Comparison of ENCODE assay signal across 7 mouse cellular contexts in genomic region chr8:84202466-84202865, GRCm38 (mm10). TPM values are rescaled to one million over a fixed set of nuclear protein-coding genes. Genes with fewer than 3 reads are reported as not detected.
DNase-seq lines count a peak whose midpoint lies in the region; ATAC-seq and TF ChIP-seq lines count a peak whose summit lies in the region.

No protein-coding gene starts in this region.

- no peak overlapping the region; the same call in 1 of the 2 replicates for H3K9ac ChIP-seq in forebrain, embryonic 13.5 days
- H3K9ac ChIP-seq in liver, embryonic 14.5 days (replicated peaks) = no peak overlapping the region

- no peak for ATAC-seq in forebrain, embryonic 13.5 days
- no peak for ATAC-seq in liver, embryonic 14.5 days (ENCODE audit: insufficient read depth)
- ATAC-seq in neutrophil, adult 5-6 weeks (ENCODE audit: extremely low read depth, insufficient number of reproducible peaks, low FRiP score, poor library complexity, severe bottlenecking) = peak; percentile 15; the same call in 1 of the 2 replicates
- ATAC-seq in megakaryocyte-erythroid progenitor cell, adult 5-6 weeks (replicated peaks; ENCODE audit: low FRiP score, low TSS enrichment, poor library complexity, severe bottlenecking) = no peak

- peak overlapping the region; percentile 83 for H3K4me2 ChIP-seq in forebrain, embryonic 13.5 days
- peak overlapping the region; percentile 66 for H3K4me2 ChIP-seq in liver, embryonic 14.5 days (ENCODE audit: low read depth)

- WGBS in forebrain, embryonic 13.5 days = 91% methylated on average over 9 of the region's 9 CpGs
- 38% methylated on average over 9 of the region's 9 CpGs for WGBS in liver, embryonic 14.5 days (ENCODE audit: insufficient replicate concordance)

- H3K4me3 ChIP-seq in C2C12 (ENCODE audit: insufficient read depth, poor library complexity, severe bottlenecking) = peak overlapping the region; percentile 93
- peak overlapping the region; percentile 15; the same call in 1 of the 2 replicates for H3K4me3 ChIP-seq in forebrain, embryonic 13.5 days
- peak overlapping the region; percentile 57 to 58; a peak in 3 of 4 replicates for H3K4me3 ChIP-seq in liver, embryonic 14.5 days (ENCODE audit: insufficient read depth in 1 of 2, low read depth in 2 of 2, low read length in 2 of 2)

- no peak for TF ChIP-seq EP300 in liver, embryonic 14.5 days (IDR thresholded peaks at IDR 0.05; ENCODE audit: low read depth)

- H3K27ac ChIP-seq in forebrain, embryonic 13.5 days = peak overlapping the region; percentile 35; the same call in 1 of the 2 replicates
- H3K27ac ChIP-seq in liver, embryonic 14.5 days = no peak overlapping the region

- peaks cover 64% of the 10 kb centered on the region for H3K4me1 ChIP-seq in forebrain, embryonic 13.5 days
- peaks cover 3 to 29% of the 10 kb centered on the region in 2 experiments for H3K4me1 ChIP-seq in liver, embryonic 14.5 days (replicated peaks; ENCODE audit: control insufficient read depth in 2 of 2, insufficient read depth in 2 of 2, low read length in 1 of 2)

- no peaks in the 10 kb centered on the region for H3K9me3 ChIP-seq in forebrain, embryonic 13.5 days (replicated peaks)
- no peaks in the 10 kb centered on the region for H3K9me3 ChIP-seq in liver, embryonic 14.5 days (ENCODE audit: control insufficient read depth, low read length)

- peak overlapping the region; percentile 97 for H3ac ChIP-seq in C2C12 (ENCODE audit: control insufficient read depth, insufficient read length, low read depth)

- no peaks in the 10 kb centered on the region for H3K27me3 ChIP-seq in C2C12 (ENCODE audit: control insufficient read depth, insufficient read depth, insufficient read length)
- H3K27me3 ChIP-seq in forebrain, embryonic 13.5 days = no peaks in the 10 kb centered on the region
- peaks cover 21% of the 10 kb centered on the region for H3K27me3 ChIP-seq in liver, embryonic 14.5 days (ENCODE audit: control insufficient read depth, insufficient read depth, low read length)

- DNase-seq in MN1 (ENCODE audit: low spot score) = peak; percentile 80
- DNase-seq in induced T-regulatory cell, adult 2 months (ENCODE audit: low read depth) = peak; percentile 85
- no peak for DNase-seq in liver, embryonic 14.5 days (ENCODE audit: low read depth in 3 of 3, low spot score in 3 of 3)

- peaks cover 69% of the 10 kb centered on the region for H3K79me2 ChIP-seq in C2C12 (ENCODE audit: control insufficient read depth, insufficient read depth)

- H3K36me3 ChIP-seq in C2C12 (ENCODE audit: control insufficient read depth, insufficient read depth) = peaks cover 46% of the 10 kb centered on the region
- no peaks in the 10 kb centered on the region; the same call in 1 of the 2 replicates for H3K36me3 ChIP-seq in forebrain, embryonic 13.5 days (ENCODE audit: poor library complexity, severe bottlenecking)
- H3K36me3 ChIP-seq in liver, embryonic 14.5 days (replicated peaks; ENCODE audit: control insufficient read depth, insufficient read depth, low read depth) = no peaks in the 10 kb centered on the region

- TF ChIP-seq CTCF in C2C12 (IDR thresholded peaks at IDR 0.05; ENCODE audit: control insufficient read depth, insufficient read depth, insufficient read length) = no peak
- TF ChIP-seq CTCF in liver, embryonic 14.5 days (IDR thresholded peaks at IDR 0.05; ENCODE audit: low read depth) = no peak

- peaks cover 61% of the 10 kb centered on the region for H3K79me3 ChIP-seq in C2C12 (ENCODE audit: low read depth)

TF ChIP-seq in C2C12, 6 proteins besides CTCF, POLR2A, EP300 and RAD21:
- TF ChIP-seq CEBPB (IDR thresholded peaks at IDR 0.05; ENCODE audit: low read depth) = no peak
- TF ChIP-seq MAX (IDR thresholded peaks at IDR 0.05) = peak; percentile 87
- TF ChIP-seq MYOG (IDR thresholded peaks at IDR 0.05; ENCODE audit: control insufficient read depth, extremely low read depth, insufficient read length) = no peak
- TF ChIP-seq FOSL1 (IDR thresholded peaks at IDR 0.05; ENCODE audit: insufficient read depth, low read length, poor library complexity, severe bottlenecking) = peak; percentile 38
- no peak for TF ChIP-seq USF1 (IDR thresholded peaks at IDR 0.05; ENCODE audit: low read depth)
- TF ChIP-seq MYOD1 (IDR thresholded peaks at IDR 0.05; ENCODE audit: control insufficient read depth, insufficient read length, low read depth) = no peak

RNA-seq across cellular contexts. Expression of gene Nanos3, which starts 17.4 kb away (rescaled TPM):
- 1.1 TPM for polyA plus RNA-seq in C2C12 (2012; fragmentation: generic; extraction: Trizol)
- polyA plus RNA-seq in forebrain, embryonic 13.5 days (2015; fragmentation: Nextera tagmentation; extraction: Ambion mirVana) = 4.7 and 6.5 TPM in 2 replicates
- polyA plus RNA-seq in liver, embryonic 14.5 days (2012; rRNA removed) = 0.12 TPM in 1 of 2 replicates, not detected in the other
- polyA plus RNA-seq in liver, embryonic 14.5 days (2014; fragmentation: Nextera tagmentation; extraction: Ambion mirVana) = not detected in 2 replicates
- total RNA-seq in neutrophil, adult 5-6 weeks (2017) = not detected in 2 replicates
- total RNA-seq in megakaryocyte-erythroid progenitor cell, adult 5-6 weeks (2014; fragmentation: Nextera tagmentation) = 2.9 and 5.0 TPM in 2 replicates
- not detected in 2 replicates for total RNA-seq in megakaryocyte-erythroid progenitor cell, adult 5-6 weeks (2017)

RNA-seq across cellular contexts. Expression of gene Zswim4, which starts 34.4 kb away (rescaled TPM):
- polyA plus RNA-seq in C2C12 (2012; fragmentation: generic; extraction: Trizol) = 10.1 TPM
- 43.1 and 44.0 TPM in 2 replicates for polyA plus RNA-seq in forebrain, embryonic 13.5 days (2015; fragmentation: Nextera tagmentation; extraction: Ambion mirVana)
- 1.9 and 2.1 TPM in 2 replicates for polyA plus RNA-seq in liver, embryonic 14.5 days (2012; rRNA removed)
- polyA plus RNA-seq in liver, embryonic 14.5 days (2014; fragmentation: Nextera tagmentation; extraction: Ambion mirVana) = 0.74 and 1.4 TPM in 2 replicates
- total RNA-seq in neutrophil, adult 5-6 weeks (2017) = 23.6 and 28.4 TPM in 2 replicates
- 2.8 and 4.8 TPM in 2 replicates for total RNA-seq in megakaryocyte-erythroid progenitor cell, adult 5-6 weeks (2014; fragmentation: Nextera tagmentation)
- 3.3 and 3.7 TPM in 2 replicates for total RNA-seq in megakaryocyte-erythroid progenitor cell, adult 5-6 weeks (2017)

RNA-seq across cellular contexts. Expression of gene D8Ertd738e, which starts 47.1 kb away (rescaled TPM):
- 281 TPM for polyA plus RNA-seq in C2C12 (2012; fragmentation: generic; extraction: Trizol)
- polyA plus RNA-seq in forebrain, embryonic 13.5 days (2015; fragmentation: Nextera tagmentation; extraction: Ambion mirVana) = 294 and 310 TPM in 2 replicates
- 95.7 and 127 TPM in 2 replicates for polyA plus RNA-seq in liver, embryonic 14.5 days (2012; rRNA removed)
- 261 and 262 TPM in 2 replicates for polyA plus RNA-seq in liver, embryonic 14.5 days (2014; fragmentation: Nextera tagmentation; extraction: Ambion mirVana)
- total RNA-seq in neutrophil, adult 5-6 weeks (2017) = 130 and 147 TPM in 2 replicates
- total RNA-seq in megakaryocyte-erythroid progenitor cell, adult 5-6 weeks (2014; fragmentation: Nextera tagmentation) = 122 and 195 TPM in 2 replicates
- 63.7 and 94.8 TPM in 2 replicates for total RNA-seq in megakaryocyte-erythroid progenitor cell, adult 5-6 weeks (2017)

RNA-seq across cellular contexts. Expression of gene 4930432K21Rik, which starts 54.6 kb away (rescaled TPM):
- 0.61 TPM for polyA plus RNA-seq in C2C12 (2012; fragmentation: generic; extraction: Trizol)
- 2.2 and 2.3 TPM in 2 replicates for polyA plus RNA-seq in forebrain, embryonic 13.5 days (2015; fragmentation: Nextera tagmentation; extraction: Ambion mirVana)
- polyA plus RNA-seq in liver, embryonic 14.5 days (2012; rRNA removed) = 0.15 and 0.19 TPM in 2 replicates
- 0.25 TPM in 1 of 2 replicates, not detected in the other for polyA plus RNA-seq in liver, embryonic 14.5 days (2014; fragmentation: Nextera tagmentation; extraction: Ambion mirVana)
- total RNA-seq in neutrophil, adult 5-6 weeks (2017) = 0.93 and 2.7 TPM in 2 replicates
- total RNA-seq in megakaryocyte-erythroid progenitor cell, adult 5-6 weeks (2014; fragmentation: Nextera tagmentation) = 0.49 and 0.50 TPM in 2 replicates
- total RNA-seq in megakaryocyte-erythroid progenitor cell, adult 5-6 weeks (2017) = 1.1 and 1.7 TPM in 2 replicates

RNA-seq across cellular contexts. Expression of gene Mri1, which starts 54.7 kb away (rescaled TPM):
- polyA plus RNA-seq in C2C12 (2012; fragmentation: generic; extraction: Trizol) = 23.2 TPM
- 57.3 and 64.1 TPM in 2 replicates for polyA plus RNA-seq in forebrain, embryonic 13.5 days (2015; fragmentation: Nextera tagmentation; extraction: Ambion mirVana)
- polyA plus RNA-seq in liver, embryonic 14.5 days (2012; rRNA removed) = 15.6 and 17.2 TPM in 2 replicates
- 27.1 and 28.7 TPM in 2 replicates for polyA plus RNA-seq in liver, embryonic 14.5 days (2014; fragmentation: Nextera tagmentation; extraction: Ambion mirVana)
- 11.9 and 19.9 TPM in 2 replicates for total RNA-seq in neutrophil, adult 5-6 weeks (2017)
- total RNA-seq in megakaryocyte-erythroid progenitor cell, adult 5-6 weeks (2014; fragmentation: Nextera tagmentation) = 36.7 and 51.9 TPM in 2 replicates
- 19.1 and 19.3 TPM in 2 replicates for total RNA-seq in megakaryocyte-erythroid progenitor cell, adult 5-6 weeks (2017)

Comparison
In these comparisons a context has a peak if more than half of its experiments do, and no peak if none do; other contexts are left out.
1. H3K4me3 ChIP-seq: peak in every context shown above with its lines; median percentile 93 in C2C12; 58 in liver, embryonic 14.5 days; 15 in forebrain, embryonic 13.5 days.
2. DNase-seq: peak in MN1 (single experiment) and induced T-regulatory cell, adult 2 months (single experiment); none in liver, embryonic 14.5 days (0 of 3).